In genomic region chr10:81470454-81470853, GRCm38 (mm10) we compare ENCODE assay signal across 10 mouse cellular contexts. TPM values are rescaled to one million over a fixed set of nuclear protein-coding genes. Genes with fewer than 3 reads are reported as not detected.
DNase-seq lines count a peak whose midpoint lies in the region; ATAC-seq lines count a peak whose summit lies in the region.
"Had no signal": no experiment of that assay in that cellular context is flagged by ENCODE, and none has a peak within 500 bp of the region (broad histone marks: within the 10 kb centered on the region; RNA-seq: fewer than 3 reads in every experiment).

No protein-coding gene starts in this region.

- ATAC-seq in CD4-positive, CD25-positive, alpha-beta regulatory T cell, adult 4 months: peak; percentile 86
- peak; percentile 89 for ATAC-seq in inflammation-experienced regulatory T-cells, adult 6 months

- DNase-seq in left cerebral cortex, adult 18-20 months (ENCODE audit: low spot score in 2 of 2): peak; percentile 59 to 66
- no peak for DNase-seq in left cerebral cortex, adult 11 months (ENCODE audit: low spot score)
- DNase-seq in B cell, adult 2 months: peak; percentile 53 to 55
- no peak for DNase-seq in adrenal gland, postnatal 4 days (ENCODE audit: low spot score in 2 of 2)
- DNase-seq in lung, postnatal 10 days: no peak
- DNase-seq: adrenal gland, postnatal 14 days; cerebellum, adult 2 months; liver, embryonic 13.5 days had no signal

RNA-seq across cellular contexts. Expression of gene Celf5, which starts 12.1 kb away (rescaled TPM):
- 100 to 1,000 TPM; 242 to 259 TPM for total RNA-seq in left cerebral cortex, adult 18-20 months (2021)
- 1 to 10 TPM in 1 of 2 experiments, under 1 TPM in 1; 0.53 to 1.1 TPM for polyA plus RNA-seq in CD4-positive, CD25-positive, alpha-beta regulatory T cell, adult 4 months (2017; shearing (Covaris generic))
- polyA plus RNA-seq in inflammation-experienced regulatory T-cells, adult 6 months (2017; shearing (Covaris generic)): 1 to 10 TPM; 1.1 to 1.4 (median 1.2) TPM
- total RNA-seq in adrenal gland, postnatal 4 days (2021): 1 to 10 TPM; 3.5 to 4.2 TPM

RNA-seq across cellular contexts. Expression of gene Nfic, which starts 15.0 kb away (rescaled TPM):
- total RNA-seq in left cerebral cortex, adult 18-20 months (2021): 10 to 100 TPM; 84.7 to 91.7 TPM
- polyA plus RNA-seq in CD4-positive, CD25-positive, alpha-beta regulatory T cell, adult 4 months (2017; shearing (Covaris generic)): 10 to 100 TPM; 14.2 to 19.2 TPM
- polyA plus RNA-seq in inflammation-experienced regulatory T-cells, adult 6 months (2017; shearing (Covaris generic)): 10 to 100 TPM; 13.8 to 17.2 (median 15.0) TPM
- 100 to 1,000 TPM; 120 to 129 TPM for total RNA-seq in adrenal gland, postnatal 4 days (2021)

RNA-seq across cellular contexts. Expression of gene Ncln, which starts 25.7 kb away (rescaled TPM):
- 10 to 100 TPM; 68.1 to 85.1 TPM for total RNA-seq in left cerebral cortex, adult 18-20 months (2021)
- 10 to 100 TPM; 41.9 to 63.2 TPM for polyA plus RNA-seq in CD4-positive, CD25-positive, alpha-beta regulatory T cell, adult 4 months (2017; shearing (Covaris generic))
- polyA plus RNA-seq in inflammation-experienced regulatory T-cells, adult 6 months (2017; shearing (Covaris generic)): 10 to 100 TPM; 34.3 to 41.1 (median 36.9) TPM
- total RNA-seq in adrenal gland, postnatal 4 days (2021): 100 to 1,000 TPM; 107 to 117 TPM

RNA-seq across cellular contexts. Expression of gene S1pr4, which starts 29.5 kb away (rescaled TPM):
- total RNA-seq in left cerebral cortex, adult 18-20 months (2021): under 1 TPM; 0.58 to 0.82 TPM
- polyA plus RNA-seq in CD4-positive, CD25-positive, alpha-beta regulatory T cell, adult 4 months (2017; shearing (Covaris generic)): 10 to 100 TPM; 53.2 to 76.8 TPM
- 10 to 100 TPM; 49.1 to 93.2 (median 50.3) TPM for polyA plus RNA-seq in inflammation-experienced regulatory T-cells, adult 6 months (2017; shearing (Covaris generic))
- total RNA-seq in adrenal gland, postnatal 4 days (2021): 1 to 10 TPM; 2.0 to 2.7 TPM

RNA-seq across cellular contexts. Expression of gene Gna15, which starts 53.6 kb away (rescaled TPM):
- 1 to 10 TPM; 2.6 to 3.5 TPM for total RNA-seq in left cerebral cortex, adult 18-20 months (2021)
- 10 to 100 TPM; 28.5 to 31.9 TPM for polyA plus RNA-seq in CD4-positive, CD25-positive, alpha-beta regulatory T cell, adult 4 months (2017; shearing (Covaris generic))
- 100 to 1,000 TPM in 1 of 3 experiments, 10 to 100 TPM in 2; 23.1 to 102 (median 24.3) TPM for polyA plus RNA-seq in inflammation-experienced regulatory T-cells, adult 6 months (2017; shearing (Covaris generic))
- 1 to 10 TPM in 1 of 2 experiments, under 1 TPM in 1; 0.67 to 1.2 TPM for total RNA-seq in adrenal gland, postnatal 4 days (2021)

Comparison
In these comparisons a context has a peak if more than half of its experiments do, and no peak if none do; other contexts are left out.
1. DNase-seq: peak in left cerebral cortex, adult 18-20 months (2 of 2) and B cell, adult 2 months (2 of 2); none in left cerebral cortex, adult 11 months (single experiment), adrenal gland, postnatal 4 days (0 of 2) and lung, postnatal 10 days (single experiment).
2. RNA of gene Celf5, which starts 12.1 kb away (total RNA-seq): 242 to 259 TPM in left cerebral cortex, adult 18-20 months; 3.5 to 4.2 TPM in adrenal gland, postnatal 4 days; every median in the first group is over 10 times any median in the second.